Mouse (Mus musculus) cerebellum, postnatal 14 days (tissue): Measurements from ENCODE around the gene Nfatc4.

ENCODE experiments used
- DNase-seq, 2 experiments: peaks; one replicate each; pipeline ENCODE4 v3.0.0; 2021; ENCODE audit warnings: mixed read lengths in 2 of 2

Gene Nfatc4

DNA sequence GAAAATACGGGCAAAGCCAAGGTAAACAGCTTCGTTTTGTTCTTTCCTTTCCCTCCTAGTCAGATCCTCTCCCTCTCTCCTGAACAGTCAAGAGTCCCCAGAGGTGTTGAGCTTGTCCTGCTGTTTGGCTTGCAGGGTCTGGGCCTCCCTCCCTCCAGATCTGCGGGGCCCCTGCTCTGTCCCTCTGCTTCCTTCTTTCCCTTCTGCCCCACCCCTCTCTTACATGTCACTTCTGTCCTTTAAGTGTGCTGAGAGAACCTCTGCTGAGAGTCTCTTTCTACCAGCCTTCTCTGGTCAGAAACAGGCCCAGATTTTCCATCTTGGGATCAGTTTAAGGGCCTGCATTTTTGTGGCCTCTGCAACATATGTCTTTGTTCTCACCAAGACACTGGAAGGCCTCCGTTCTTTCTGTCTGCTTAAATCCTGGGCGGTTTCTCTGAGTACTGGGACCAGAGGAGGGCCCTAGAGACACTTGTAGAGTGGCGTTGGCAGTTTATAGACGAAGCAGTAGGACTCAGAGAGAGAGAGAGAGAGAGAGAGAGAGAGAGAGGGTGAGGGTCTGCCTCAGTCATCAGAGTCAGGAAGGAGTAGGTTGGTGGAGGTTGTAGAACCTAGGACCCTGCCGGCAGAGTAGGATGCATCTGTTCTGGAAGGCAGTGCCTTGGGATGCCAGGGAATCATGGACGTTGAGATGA is 31.6 kb downstream of the Nfatc4 start:
- no peak for DNase-seq

DNA sequence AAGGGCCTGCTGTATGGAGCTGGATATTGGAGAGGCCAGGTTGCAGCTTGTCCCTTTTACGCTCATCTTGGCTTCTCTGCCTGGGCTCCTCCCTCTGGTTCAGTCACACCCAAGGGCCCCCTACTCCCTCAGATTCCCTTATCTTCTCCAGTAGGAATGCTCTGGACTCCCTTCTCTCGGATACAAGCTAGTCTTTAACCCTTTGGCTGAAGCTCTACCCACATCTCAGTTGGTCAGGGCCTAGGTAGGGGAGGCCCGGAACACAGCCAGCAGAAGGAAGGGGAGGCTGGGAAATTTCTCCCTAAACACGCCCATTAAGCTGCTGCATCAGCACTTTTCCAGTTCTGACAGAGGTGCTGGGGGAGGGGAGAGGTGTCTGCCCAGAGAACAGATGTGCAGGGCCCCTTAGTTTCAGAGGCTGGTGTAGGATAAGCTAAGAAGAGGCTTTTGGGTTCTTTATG is 32.2 kb downstream of the Nfatc4 start:
- no peak for DNase-seq

DNA sequence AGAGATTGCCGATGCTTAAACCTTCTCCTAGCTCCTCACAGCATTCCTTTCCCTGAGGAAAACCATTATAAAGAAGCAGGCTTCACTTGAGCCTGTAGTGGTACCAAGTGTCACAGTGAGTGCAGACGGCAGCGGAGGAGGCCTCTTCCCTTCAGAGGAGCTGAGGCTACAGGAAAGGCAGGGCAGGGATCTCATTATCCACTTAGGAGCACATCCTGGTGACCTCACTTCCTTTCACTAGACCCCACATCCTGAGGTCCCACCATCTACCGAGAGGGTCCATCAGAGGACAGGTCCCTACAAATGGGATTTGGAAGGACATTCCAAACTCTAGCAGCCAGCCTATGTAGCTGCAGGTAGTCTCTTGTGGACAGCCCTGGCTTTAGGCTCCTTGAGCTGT is 34.6 kb downstream of the Nfatc4 start:
- DNase-seq = no peak

DNA sequence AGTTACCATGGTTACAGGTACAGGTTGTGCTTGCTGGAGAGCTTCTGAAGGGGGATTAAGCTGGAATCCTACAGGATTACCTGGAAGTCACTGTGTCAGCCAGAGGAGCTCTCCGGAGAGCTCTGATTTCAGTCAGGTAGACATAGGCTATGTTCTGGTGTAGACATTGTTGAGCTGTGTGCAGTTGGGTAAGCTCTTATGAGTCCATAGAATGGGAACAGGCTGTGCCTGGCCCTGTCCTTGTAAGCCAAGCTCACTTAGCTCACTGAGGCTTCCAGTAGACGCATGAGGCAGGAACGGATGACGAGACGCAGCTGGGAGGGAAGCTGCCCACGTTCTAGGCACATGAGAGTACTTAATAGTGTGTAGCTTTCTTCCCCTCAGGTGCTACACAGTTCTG is 39.2 kb downstream of the Nfatc4 start:
- DNase-seq = no peak

DNA sequence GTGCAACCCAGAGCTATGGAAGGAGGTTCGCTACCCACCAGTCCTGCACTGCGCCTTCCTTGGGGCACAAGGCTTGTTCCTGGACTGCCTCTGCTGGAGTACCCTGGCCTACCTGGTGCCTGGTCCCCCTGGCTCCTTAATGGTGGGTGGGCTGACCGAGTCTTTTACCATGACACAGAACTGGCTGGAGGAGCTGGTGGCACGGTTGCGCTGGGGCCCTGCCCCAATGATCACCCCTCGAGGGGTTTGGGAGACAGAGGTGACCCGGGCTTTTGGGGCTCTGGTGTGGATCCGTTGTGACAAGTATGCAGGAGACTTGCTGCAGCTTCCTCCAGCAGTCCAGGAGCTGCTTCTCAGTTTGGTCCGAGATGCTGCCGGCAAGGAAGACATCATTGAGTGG is 40.0 kb downstream of the Nfatc4 start:
- no peak for DNase-seq

DNA sequence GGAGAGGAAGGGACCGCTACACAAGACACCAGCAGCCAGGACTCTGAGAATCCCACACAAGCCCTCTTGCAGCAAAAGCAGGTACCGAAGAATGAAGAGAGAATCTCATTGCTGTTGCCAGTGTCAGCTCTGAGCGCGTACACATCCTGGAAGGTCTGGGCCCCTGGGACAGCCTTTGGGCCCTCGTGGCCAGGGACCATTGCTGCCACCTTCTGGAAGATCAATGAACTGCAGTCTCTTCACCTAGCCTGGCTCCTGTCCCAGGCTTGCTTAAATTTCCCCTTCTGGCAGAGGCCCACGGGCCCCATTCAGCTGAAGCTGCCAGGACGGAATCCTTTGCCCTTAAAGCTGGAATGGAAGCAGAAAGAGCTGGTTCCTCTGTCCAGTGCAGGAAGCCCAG is 40.8 kb downstream of the Nfatc4 start:
- DNase-seq = peak; percentile 84 to 85

DNA sequence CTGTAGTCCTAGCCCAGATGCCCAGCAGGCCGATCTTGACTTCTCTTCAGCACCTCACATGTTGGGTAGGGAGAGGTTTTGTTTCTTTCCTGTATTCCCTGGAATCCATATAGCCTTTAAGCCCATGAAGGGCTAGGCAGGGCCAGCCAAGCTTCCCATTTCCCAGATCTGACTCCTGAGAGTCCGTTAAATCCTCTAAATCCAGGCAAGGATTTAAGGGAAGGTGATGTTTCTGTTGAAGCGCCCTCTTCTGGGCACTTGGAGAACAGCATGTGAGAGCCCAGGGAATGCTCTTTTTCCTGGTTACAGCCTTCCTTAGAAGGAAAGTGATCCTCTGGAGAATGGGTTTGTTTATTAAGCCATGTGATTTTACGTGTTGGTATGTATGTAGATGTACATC is 44.0 kb downstream of the Nfatc4 start:
- DNase-seq = peak; percentile 79 to 86

DNA sequence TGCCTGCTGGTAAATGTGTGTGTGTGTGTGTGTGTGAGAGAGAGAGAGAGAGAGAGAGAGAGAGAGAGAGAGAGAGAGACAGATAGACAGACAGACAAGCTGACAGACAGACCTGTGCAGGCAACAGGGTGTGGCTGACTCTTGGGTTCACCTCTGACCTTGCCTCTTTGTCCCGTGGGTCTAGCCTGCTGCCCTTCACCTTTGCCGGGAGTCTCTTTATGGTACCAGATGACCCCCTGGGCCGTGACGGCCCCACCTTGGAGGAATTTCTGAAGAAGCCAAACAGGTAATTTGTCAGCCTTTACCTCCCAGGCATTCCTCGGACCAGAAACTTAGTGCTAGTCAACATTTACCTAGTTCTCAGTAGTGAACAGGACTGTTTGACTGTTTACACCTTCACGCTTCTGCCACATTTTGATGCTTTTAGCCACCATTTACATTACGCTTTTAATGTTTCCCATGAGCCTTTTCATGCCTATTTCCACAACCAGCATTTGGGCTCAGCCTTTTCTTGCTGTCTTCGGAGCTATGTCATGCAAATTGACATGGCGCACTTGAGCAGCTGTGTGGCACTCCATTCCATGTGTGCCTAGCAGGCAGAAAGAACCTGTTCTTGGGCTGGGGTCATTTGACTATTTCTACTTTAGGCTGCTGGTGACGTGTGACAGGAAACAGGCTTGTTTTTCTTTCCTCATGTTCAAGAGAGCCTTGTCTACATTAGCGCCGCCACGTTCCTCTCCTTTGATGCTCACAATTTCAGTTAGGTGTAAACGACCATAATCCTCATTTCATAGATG is 45.5 kb downstream of the Nfatc4 start:
- no peak for DNase-seq

DNA sequence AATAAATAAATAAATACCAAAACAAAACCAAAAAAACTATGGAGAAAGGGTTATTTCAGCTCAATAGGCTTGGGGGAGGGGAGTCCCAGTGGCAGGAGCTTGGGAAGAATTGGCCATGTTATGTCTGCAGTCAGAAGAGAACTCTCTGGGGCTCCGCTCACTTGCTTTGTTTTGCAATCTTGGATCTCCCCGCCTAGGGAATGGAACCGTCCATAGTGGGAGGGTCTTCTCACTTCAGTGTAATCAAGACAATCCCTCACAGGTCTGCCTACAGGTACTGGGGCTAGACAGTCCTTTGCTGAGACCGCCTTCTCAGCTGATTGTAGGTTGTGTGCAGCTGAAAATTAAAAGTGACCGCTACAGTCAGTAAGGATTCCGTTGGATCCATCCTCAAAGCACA is 46.6 kb downstream of the Nfatc4 start:
- no peak for DNase-seq

DNA sequence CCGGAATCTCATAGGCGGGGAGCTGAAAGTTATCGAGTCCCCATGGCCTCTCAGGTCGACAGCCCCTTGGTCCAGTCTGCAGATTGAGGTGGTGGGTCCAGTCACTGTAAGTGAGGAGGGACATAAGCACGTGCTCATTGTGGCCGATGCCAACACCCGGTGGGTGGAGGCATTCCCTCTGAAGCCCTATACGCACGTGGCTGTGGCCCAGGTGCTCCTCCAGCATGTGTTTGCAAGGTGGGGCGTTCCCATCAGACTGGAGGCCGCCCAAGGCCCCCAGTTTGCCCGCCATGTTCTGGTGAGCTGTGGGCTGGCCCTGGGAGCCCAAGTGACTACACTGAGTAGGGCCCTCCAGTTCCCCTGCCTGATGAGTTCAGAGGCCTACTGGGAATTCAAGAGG is 49.1 kb downstream of the Nfatc4 start:
- DNase-seq = peak in 1 of 2 experiments; percentile 13

DNA sequence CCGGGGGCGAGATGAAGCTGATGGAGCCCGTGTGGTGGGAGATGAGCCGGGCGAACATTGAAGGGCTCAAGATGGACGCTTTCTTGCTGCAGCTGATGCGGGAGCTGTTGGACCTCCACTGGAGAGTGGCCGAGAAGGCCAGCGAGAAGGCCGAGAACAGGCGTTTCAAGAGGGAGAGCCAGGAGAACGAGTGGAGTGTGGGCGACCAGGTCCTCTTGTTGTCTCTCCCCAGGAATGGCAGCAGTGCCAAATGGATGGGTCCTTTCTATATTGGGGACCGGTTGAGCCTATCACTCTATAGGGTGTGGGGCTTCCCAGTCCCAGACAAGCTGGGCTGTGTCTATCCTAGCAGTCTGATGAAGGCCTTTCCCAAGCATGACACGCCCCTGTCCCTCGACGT is 49.6 kb downstream of the Nfatc4 start:
- peak in 1 of 2 experiments; percentile 23 for DNase-seq

DNA sequence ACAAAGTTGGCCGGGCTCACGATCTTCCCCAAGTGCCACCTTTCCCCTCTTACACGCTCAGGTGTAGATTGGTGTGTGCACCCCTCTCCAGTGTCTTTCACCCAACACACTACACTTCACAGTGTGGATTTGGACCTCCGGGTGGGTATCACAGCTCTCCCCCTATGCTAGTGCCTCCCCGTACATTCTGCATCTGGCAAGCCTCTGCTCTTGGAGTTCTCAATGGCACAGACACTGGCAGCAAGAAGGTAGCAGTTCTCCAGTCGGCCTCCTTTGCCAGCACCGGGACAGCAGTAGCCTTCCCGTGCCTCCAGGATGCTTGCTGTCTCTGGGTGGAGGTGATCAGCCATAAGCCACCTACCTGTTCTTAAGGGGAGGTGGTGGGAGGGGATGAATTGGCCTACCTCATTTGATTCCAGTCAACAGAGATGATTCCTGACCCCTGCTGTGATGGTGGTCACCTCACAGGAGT is 50.3 kb downstream of the Nfatc4 start:
- DNase-seq = no peak

DNA sequence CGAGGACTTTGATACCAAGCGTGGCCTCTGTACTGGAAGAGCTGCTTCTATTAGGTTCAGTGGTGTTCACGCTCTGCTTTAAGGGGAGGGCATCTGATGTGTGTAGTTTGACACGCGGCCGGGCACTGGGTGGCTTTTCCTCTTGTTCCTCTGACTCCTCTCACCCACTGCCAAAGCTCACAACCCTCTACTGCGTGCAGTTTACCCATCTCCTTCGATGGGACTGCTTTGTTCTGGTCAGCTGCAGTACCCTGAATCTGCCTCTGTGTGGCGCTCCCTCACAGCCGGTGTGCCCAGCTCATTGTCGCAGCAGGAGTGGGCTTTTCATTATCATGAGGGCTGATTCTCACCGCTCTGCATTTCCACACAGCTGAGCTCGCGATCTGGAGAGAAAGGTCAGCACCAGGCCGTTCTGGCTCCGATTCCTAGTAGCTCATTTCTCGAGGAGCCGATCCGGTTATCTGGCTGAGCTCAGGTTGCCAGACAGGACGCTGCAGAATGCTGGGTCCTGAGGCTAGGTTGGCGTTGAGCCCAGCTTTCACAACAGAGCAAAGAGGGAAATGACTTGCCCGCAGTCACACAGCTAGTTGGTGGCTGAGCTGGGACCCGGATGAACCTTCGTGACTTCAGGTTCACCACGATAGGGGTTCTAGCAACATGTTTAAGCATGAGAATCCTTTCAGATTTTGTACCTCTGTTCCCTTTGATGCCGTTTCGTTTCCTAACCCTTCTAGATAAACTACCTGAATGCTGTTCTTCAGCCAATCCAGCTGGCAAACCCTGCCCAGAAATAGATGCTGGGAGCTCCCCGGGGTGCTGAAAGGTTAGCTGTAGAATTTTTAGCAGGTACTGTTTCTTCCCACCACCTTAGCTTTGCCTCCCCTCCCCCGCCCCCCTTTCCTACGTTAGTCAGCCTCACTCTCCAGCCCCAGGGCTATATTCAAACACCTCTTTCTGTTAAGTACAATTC is 51.1 kb downstream of the Nfatc4 start:
- DNase-seq = peak; percentile 94 to 96

DNA sequence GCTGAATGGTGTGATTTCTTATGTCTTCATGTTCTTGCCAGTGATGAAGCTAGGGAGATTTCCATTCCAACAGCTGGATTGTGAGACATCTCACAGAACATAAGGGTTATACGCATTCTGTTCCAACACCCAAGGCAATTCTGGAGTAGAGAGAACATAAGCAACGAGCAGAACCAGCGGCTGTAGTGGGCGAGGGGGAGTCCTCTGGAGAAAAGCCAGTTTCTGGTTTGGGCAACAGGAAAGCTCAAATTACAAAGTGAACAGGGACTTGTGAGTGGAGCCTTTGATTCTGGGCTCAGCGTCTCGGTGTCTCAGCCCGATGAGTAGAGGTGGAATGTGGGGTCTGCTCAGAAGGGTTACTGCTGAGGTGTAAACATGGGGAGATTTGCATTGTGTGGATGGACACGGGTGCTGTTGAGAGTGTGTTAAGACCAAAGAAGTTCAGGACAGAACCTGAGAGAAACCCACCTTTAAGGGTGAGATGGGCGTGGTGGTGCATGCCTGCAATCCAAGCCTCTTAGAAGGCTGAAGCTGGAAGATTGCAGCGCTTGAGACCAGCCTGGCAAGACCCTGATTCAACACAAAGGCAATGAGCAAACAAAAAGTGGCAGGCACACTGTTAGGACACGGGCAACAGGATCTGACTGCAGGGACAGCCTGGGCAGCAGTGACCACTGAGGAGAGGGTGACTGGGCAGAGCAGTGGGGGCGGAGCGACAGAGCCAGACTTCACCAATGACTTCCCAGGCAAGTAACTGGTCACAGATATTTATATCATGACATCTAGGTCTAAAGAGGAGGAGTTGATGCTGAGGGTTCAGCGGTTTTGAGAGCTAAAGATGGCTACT is 54.7 kb downstream of the Nfatc4 start:
- DNase-seq = peak; percentile 55 to 62

DNA sequence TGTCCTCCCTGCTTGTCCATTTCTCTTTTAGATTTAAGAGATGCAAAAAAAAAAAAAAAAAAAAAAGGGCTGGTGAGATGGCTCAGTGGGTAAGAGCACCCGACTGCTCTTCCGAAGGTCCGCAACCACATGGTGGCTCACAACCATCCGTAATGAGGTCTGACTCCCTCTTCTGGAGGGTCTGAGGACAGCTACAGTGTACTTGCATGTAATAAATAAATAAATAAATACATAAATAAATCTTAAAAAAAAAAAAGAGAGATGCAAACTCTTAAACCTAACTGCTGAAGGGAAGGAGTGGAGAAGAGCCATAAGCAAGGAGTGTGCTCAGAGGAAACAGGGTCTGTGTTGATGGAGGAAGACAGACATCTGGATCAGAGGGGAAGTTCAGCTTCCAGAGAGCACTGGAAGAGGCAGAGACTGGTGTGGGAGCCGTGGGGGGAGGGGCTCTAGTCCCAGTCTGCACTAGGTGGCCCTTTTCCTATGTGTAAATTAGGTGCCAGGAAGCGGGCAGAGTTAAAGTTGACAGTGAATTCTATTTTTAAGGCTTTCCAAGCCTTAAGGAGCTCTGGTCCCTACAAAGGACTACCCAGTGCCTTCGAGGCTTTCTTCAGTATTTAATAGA is 55.5 kb downstream of the Nfatc4 start:
- DNase-seq = peak in 1 of 2 experiments; percentile 46

DNA sequence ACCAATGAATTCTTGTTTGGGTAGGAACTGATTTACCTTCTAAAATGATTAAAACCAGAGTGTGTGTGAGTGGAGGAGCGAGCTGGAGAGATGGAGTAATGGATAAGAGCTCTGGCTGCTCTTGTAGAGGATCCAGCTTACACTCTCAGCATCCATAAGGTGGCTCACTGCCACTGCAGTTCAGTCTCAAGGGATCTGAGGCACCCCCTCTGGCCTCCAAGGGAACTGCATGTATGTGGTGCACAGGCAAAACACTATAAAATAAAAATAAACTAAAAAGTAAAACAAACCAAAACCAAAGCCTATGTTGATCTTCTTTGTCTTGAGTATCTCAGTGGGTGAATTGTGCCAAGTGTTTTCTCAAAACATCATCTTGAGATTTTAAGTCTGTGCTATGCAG is 56.7 kb downstream of the Nfatc4 start:
- peak; percentile 75 to 85 for DNase-seq

DNA sequence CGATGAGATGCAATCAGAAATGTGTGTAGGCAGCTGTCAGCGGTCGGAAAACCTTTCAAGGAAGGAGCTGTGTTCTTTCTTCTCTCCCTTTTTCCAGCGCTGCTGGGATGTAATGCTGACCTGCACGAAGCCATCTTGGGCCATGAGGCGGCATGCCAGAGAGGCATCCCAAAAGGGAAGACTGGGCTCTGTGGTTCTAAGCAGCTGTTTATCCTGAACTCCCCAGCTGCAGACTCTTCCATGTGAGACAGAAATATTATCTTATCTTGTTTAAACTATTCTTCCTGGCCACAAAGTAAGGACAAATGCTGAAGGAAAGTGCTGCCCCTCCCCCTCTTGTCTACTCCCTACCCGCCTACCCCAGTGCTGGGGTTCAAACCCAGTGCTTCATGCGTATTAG is 58.0 kb downstream of the Nfatc4 start:
- peak in 1 of 2 experiments; percentile 32 for DNase-seq

DNA sequence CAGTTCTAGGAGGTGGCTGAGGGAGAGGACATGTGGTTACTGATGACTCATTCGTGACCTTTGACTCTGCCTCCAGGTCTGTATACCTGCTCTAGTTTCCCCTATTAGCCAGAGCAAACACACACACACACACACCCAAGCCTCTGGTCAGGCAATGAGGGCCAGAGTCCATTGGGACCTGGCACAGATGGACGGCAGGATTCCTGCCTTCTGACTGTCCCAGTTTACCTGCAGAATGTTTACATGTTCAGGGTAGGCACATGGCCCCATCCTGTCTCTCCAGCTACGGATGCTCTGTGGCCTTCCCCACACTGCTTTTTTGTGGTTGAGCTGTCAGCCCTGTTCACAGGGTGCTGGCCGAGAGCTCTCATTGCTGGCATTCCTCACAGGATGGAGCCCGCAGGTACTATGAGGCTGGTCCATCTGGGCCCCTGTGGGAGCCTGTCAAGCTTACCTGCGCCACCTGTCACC is 59.3 kb downstream of the Nfatc4 start:
- peak; percentile 89 to 93 for DNase-seq

DNA sequence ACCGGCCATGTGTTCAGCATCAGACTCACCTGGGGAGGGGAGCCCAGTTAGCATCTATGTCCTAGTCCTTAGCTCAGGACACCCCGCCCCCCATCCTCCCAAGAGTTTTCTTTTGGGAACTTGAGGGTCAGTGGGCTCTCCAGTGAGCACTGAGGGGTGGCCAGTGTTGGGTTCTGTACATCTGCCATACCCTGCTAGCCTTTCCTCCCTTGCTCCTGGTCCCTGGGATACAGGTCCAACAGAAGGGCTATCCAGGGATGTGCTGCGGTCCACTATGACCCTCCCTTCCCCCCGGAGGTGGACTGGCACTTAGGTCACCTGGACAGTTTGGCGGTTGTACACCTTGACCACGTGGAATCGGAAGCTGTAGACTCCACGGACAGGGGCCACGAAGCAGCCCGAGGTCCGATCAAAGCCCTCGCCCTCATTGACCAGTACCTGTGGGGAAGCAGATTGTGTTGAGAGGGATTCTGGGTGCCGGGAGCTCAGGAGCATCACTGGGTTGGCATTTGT is 60.3 kb downstream of the Nfatc4 start:
- peak; percentile 54 to 59 for DNase-seq
